Mouse (Mus musculus) neural tube, embryonic 15.5 days (tissue): ENCODE measurements around the gene C9orf72. TPM values are rescaled to one million over a fixed set of nuclear protein-coding genes. Genes with fewer than 3 reads are reported as not detected.

Source experiments
- ATAC-seq: fragments of 200-750 bp; cut with Nextera tagmentation; 2 replicates; pipeline ENCODE4 v1.8.0; 2017; ENCODE audit warnings: mild to moderate bottlenecking, moderate TSS enrichment, moderate library complexity; ENCODE audit not compliant: low FRiP score
- H3K27ac ChIP-seq: fragments of 300-500 bp; sonication (generic); replicated peaks from 2 replicates; pipeline ENCODE4 v1.5.1; 2015; ENCODE audit warnings: mild to moderate bottlenecking, inconsistent platforms
- H3K27me3 ChIP-seq: fragments of 300-500 bp; sonication (generic); replicated peaks from 2 replicates; pipeline ENCODE4 v1.6.1; 2015; ENCODE audit warnings: inconsistent platforms
- H3K36me3 ChIP-seq: fragments of 300-500 bp; sonication (generic); 2 replicates; pipeline ENCODE4 v1.6.1; 2015; ENCODE audit warnings: inconsistent platforms
- H3K4me1 ChIP-seq: fragments of 300-500 bp; sonication (generic); 2 replicates; pipeline ENCODE4 v1.6.1; 2015; ENCODE audit warnings: inconsistent platforms
- H3K4me2 ChIP-seq: fragments of 300-500 bp; sonication (generic); 2 replicates; pipeline ENCODE4 v1.6.1; 2015; ENCODE audit warnings: inconsistent platforms, mild to moderate bottlenecking, moderate library complexity
- H3K4me3 ChIP-seq: fragments of 300-500 bp; sonication (generic); replicated peaks from 2 replicates; pipeline ENCODE4 v1.5.1; 2015; ENCODE audit warnings: mild to moderate bottlenecking, inconsistent platforms
- H3K9ac ChIP-seq: fragments of 300-500 bp; sonication (generic); replicated peaks from 2 replicates; pipeline ENCODE4 v1.6.1; 2015; ENCODE audit warnings: mild to moderate bottlenecking, inconsistent platforms
- H3K9me3 ChIP-seq: fragments of 300-500 bp; sonication (generic); replicated peaks from 2 replicates; pipeline ENCODE4 v1.6.1; 2016; ENCODE audit warnings: inconsistent platforms
- WGBS: fragments of 180-500 bp; shearing (Covaris S2); methylation state at CpG from one replicate; pipeline ENCODE4 v1.1.7; 2015; ENCODE audit warnings: mixed read lengths; 5-methylcytosine and 5-hydroxymethylcytosine counted together
- polyA plus RNA-seq: library from polyadenylated mRNA; unstranded; fragments of >200 nt; fragmentation: Nextera tagmentation; extraction: Ambion mirVana; gene quantifications from 2 replicates; pipeline ENCODE4 v1.2.1, GENCODE M21; 2015

C9orf72 gene
- polyA plus RNA-seq, 1 experiment from 2014 or later = 44.5 TPM

DNA sequence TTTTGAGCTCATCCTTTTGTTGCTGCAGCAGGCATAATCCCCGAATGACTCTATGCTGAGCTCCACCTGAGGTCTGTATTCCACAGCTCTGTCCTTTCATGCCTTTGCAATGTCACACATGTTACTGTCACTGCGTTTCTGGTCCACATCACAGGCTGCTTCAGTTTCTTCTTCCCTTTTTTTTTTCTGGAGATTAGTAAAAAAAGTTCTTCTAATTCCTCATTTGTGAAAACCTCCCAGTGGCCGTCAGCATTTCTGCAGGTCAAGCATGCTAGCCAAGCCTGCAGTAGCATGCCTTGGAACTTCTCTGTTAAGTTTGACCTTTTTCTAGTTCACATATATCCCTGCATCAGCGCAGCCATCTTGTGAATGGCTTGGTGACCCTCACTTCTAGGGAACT is 4.1 kb downstream of the C9orf72 start:
- no peak for ATAC-seq
- no peak overlapping the region for H3K27ac ChIP-seq
- H3K4me3 ChIP-seq = no peak overlapping the region
- no peak overlapping the region for H3K9ac ChIP-seq
- no peak overlapping the region for H3K4me2 ChIP-seq
- H3K9me3 ChIP-seq = no peaks in the 10 kb centered on the region
- no peaks in the 10 kb centered on the region for H3K27me3 ChIP-seq
- 63% methylated on average over 4 of the region's 4 CpGs for WGBS
- 0 out of 2 replicates have a peak, but pooled peaks cover 4% of the 10 kb centered on the region for H3K36me3 ChIP-seq
- peaks cover 10% of the 10 kb centered on the region for H3K4me1 ChIP-seq

GRCm38 (mm10) chr4:35221131-35221530 is 4.8 kb downstream of the C9orf72 start:
- Histone ChIP-seq H3K4me1 (peaks cover 9% of the 10 kb centered on the region), H3K4me2 (no peak overlapping the region), H3K36me3 (peaks cover 6% of the 10 kb centered on the region; the same call in 1 of the 2 replicates), H3K27ac (no peak overlapping the region), H3K9ac (no peak overlapping the region), H3K4me3 (no peak overlapping the region), H3K27me3 (no peaks in the 10 kb centered on the region), H3K9me3 (no peaks in the 10 kb centered on the region)
- WGBS = 22% methylated on average over 2 of the region's 2 CpGs
- ATAC-seq = no peak

GRCm38 (mm10) chr4:35220108-35220731 is 5.8 kb downstream of the C9orf72 start:
- H3K27me3 ChIP-seq = no peaks in the 10 kb centered on the region
- ATAC-seq = no peak
- no peak overlapping the region for H3K9ac ChIP-seq
- 84% methylated on average over 6 of the region's 6 CpGs for WGBS
- H3K4me1 ChIP-seq = peaks cover 9% of the 10 kb centered on the region
- H3K36me3 ChIP-seq = peaks cover 15% of the 10 kb centered on the region
- no peak overlapping the region for H3K27ac ChIP-seq
- no peak overlapping the region for H3K4me3 ChIP-seq
- H3K4me2 ChIP-seq = no peak overlapping the region
- no peaks in the 10 kb centered on the region for H3K9me3 ChIP-seq

DNA sequence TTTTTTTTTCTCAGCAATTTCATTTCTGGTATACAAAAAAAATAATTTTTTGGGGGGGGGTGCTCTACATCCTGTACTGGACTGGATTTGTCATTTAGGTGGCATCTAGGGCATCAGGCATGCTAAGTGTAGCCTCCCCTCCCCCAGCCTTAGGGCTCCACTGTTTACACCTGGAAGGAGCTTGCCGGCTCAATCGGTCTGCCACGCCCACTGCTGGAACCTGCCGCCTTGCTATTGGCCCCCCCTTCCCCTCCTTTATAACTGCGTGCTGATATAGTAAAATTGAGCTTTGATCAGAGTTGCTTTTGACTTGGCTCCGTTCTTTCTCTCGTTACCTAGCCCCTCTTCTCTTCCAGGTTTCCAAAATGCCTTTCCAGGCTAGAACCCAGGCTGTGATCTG is 21.3 kb downstream of the C9orf72 start:
- no peaks in the 10 kb centered on the region for H3K4me1 ChIP-seq
- H3K36me3 ChIP-seq = peaks cover 44% of the 10 kb centered on the region

DNA sequence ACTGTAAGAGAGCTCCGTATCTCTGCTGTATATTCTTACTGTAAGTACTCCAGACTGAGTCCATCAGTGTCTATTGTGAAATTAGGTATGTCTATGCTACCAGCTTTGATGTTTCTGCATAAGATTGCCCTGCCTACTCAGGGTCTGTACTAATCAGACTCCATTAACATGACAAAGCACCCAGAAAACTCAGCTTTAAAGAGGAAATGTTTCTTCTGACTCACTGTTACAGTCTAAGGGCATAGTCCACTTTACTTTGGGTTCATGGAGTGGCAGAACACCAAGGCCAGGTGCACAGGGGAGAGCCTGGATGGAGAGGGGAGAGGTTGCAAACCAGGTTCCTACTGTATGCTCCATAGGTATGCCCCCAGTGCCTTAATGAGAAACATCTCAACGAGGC is 22.3 kb downstream of the C9orf72 start:
- WGBS = 89% methylated on average over 2 of the region's 2 CpGs

More for the DNA sequence above, 21.3 kb downstream of the C9orf72 start:
- no peak for ATAC-seq
- Histone ChIP-seq H3K27me3 (no peaks in the 10 kb centered on the region), H3K4me2 (no peak overlapping the region), H3K9me3 (no peaks in the 10 kb centered on the region), H3K4me3 (no peak overlapping the region), H3K9ac (no peak overlapping the region), H3K27ac (no peak overlapping the region)
- 63% methylated on average over 7 of the region's 7 CpGs for WGBS

GRCm38 (mm10) chr4:35201700-35202099 is 24.3 kb downstream of the C9orf72 start:
- H3K9me3 ChIP-seq = no peaks in the 10 kb centered on the region
- WGBS = 97% methylated on average over 5 of the region's 5 CpGs

More for the DNA sequence above, 22.3 kb downstream of the C9orf72 start:
- no peak overlapping the region for H3K4me3 ChIP-seq
- no peaks in the 10 kb centered on the region for H3K4me1 ChIP-seq
- no peaks in the 10 kb centered on the region for H3K27me3 ChIP-seq
- no peak overlapping the region for H3K9ac ChIP-seq
- no peaks in the 10 kb centered on the region for H3K9me3 ChIP-seq
- ATAC-seq = no peak
- H3K27ac ChIP-seq = no peak overlapping the region
- H3K36me3 ChIP-seq = peaks cover 43% of the 10 kb centered on the region
- no peak overlapping the region for H3K4me2 ChIP-seq

GRCm38 (mm10) chr4:35192725-35193124 is 33.2 kb downstream of the C9orf72 start:
- H3K36me3 ChIP-seq = peaks cover 17% of the 10 kb centered on the region; the same call in 1 of the 2 replicates
- WGBS = 27% methylated on average over 7 of the region's 7 CpGs
- H3K27me3 ChIP-seq = no peaks in the 10 kb centered on the region
- no peaks in the 10 kb centered on the region for H3K9me3 ChIP-seq
- no peak overlapping the region for H3K27ac ChIP-seq
- no peak overlapping the region for H3K4me3 ChIP-seq
- ATAC-seq = no peak
- H3K4me2 ChIP-seq = no peak overlapping the region
- no peak overlapping the region for H3K9ac ChIP-seq
- H3K4me1 ChIP-seq = no peaks in the 10 kb centered on the region

More at GRCm38 (mm10) chr4:35201700-35202099, 24.3 kb downstream of the C9orf72 start:
- Histone ChIP-seq H3K4me1 (no peaks in the 10 kb centered on the region), H3K36me3 (peaks cover 52% of the 10 kb centered on the region), H3K4me3 (no peak overlapping the region), H3K4me2 (no peak overlapping the region), H3K9ac (no peak overlapping the region), H3K27ac (no peak overlapping the region), H3K27me3 (no peaks in the 10 kb centered on the region)
- ATAC-seq = no peak

GRCm38 (mm10) chr4:35189794-35190193 is 36.2 kb downstream of the C9orf72 start:
- H3K36me3 ChIP-seq = peaks cover 5% of the 10 kb centered on the region; the same call in 1 of the 2 replicates
- H3K4me3 ChIP-seq = no peak overlapping the region
- no peaks in the 10 kb centered on the region for H3K9me3 ChIP-seq
- H3K9ac ChIP-seq = no peak overlapping the region
- no peak for ATAC-seq
- H3K27me3 ChIP-seq = no peaks in the 10 kb centered on the region
- WGBS = 66% methylated on average over 5 of the region's 5 CpGs
- no peaks in the 10 kb centered on the region for H3K4me1 ChIP-seq
- H3K4me2 ChIP-seq = no peak overlapping the region
- no peak overlapping the region for H3K27ac ChIP-seq

GRCm38 (mm10) chr4:35187617-35188326 is 38.2 kb downstream of the C9orf72 start:
- Histone ChIP-seq H3K4me3 (no peak overlapping the region), H3K9ac (no peak overlapping the region), H3K27me3 (no peaks in the 10 kb centered on the region), H3K4me1 (no peaks in the 10 kb centered on the region), H3K27ac (no peak overlapping the region), H3K36me3 (peaks cover 5% of the 10 kb centered on the region; the same call in 1 of the 2 replicates), H3K9me3 (no peaks in the 10 kb centered on the region), H3K4me2 (no peak overlapping the region)
- WGBS = 95% methylated on average over 8 of the region's 8 CpGs
- no peak for ATAC-seq

DNA sequence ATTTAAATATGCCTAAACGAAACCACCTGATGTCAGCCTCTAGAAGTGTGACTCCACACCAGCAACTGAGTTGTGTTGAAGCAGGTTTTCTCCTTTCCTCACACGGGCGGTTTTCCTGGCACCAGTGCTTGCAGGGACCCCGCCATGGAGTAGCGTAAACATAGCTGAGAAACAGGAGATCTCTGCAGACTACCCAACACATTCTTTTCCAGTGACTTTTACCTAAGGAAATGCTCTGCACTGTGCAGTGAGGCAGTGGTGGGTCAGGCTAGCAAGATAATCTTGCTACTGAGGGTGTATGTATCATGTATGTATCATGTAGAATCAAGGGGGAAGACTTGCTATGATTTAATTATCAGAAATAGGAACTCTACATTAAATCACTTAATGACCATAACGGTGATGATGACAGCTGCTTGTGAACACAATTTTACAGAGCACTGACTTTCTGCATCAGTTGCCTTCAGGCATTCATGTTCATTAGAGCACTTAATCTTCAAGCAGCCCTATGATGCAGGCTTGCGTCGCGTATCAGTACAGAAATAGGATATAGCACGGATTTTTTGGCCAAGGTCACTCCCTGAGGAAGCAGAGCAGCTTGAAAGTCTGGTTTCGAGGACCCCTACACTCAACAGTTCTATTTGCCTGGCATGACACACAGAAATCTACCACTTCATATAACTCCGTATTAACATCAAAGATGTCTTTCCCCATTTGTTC is 47.9 kb downstream of the C9orf72 start:
- Histone ChIP-seq H3K9ac (no peak overlapping the region), H3K4me3 (no peak overlapping the region), H3K36me3 (no peaks in the 10 kb centered on the region), H3K27me3 (no peaks in the 10 kb centered on the region), H3K4me2 (no peak overlapping the region), H3K4me1 (no peaks in the 10 kb centered on the region), H3K9me3 (no peaks in the 10 kb centered on the region), H3K27ac (no peak overlapping the region)
- no peak for ATAC-seq
- 83% methylated on average over 12 of the region's 12 CpGs for WGBS

GRCm38 (mm10) chr4:35175566-35175965 is 50.4 kb downstream of the C9orf72 start:
- Histone ChIP-seq H3K27me3 (no peaks in the 10 kb centered on the region), H3K9ac (no peak overlapping the region), H3K4me3 (no peak overlapping the region), H3K4me2 (no peak overlapping the region), H3K27ac (no peak overlapping the region), H3K36me3 (no peaks in the 10 kb centered on the region), H3K4me1 (no peaks in the 10 kb centered on the region), H3K9me3 (no peaks in the 10 kb centered on the region)
- ATAC-seq = no peak
- 93% methylated on average over 2 of the region's 2 CpGs for WGBS
